In genomic region chr2:26202849-26203475, GRCm38 (mm10) we compare ENCODE assay signal across 11 mouse cellular contexts. TPM values are rescaled to one million over a fixed set of nuclear protein-coding genes. Genes with fewer than 3 reads are reported as not detected.
A peak's percentile ranks its signal among the peaks of the same experiment; 100 is the strongest.
DNase-seq lines count a peak whose midpoint lies in the region; TF ChIP-seq lines count a peak whose summit lies in the region.
"Had no signal": no experiment of that assay in that cellular context is flagged by ENCODE, and none has a peak within 500 bp of the region (broad histone marks: within the 10 kb centered on the region; RNA-seq: fewer than 3 reads in every experiment).

No protein-coding gene starts in this region.

- no peaks in the 10 kb centered on the region for H3K36me3 ChIP-seq in thymus, adult 2 months (ENCODE audit: control insufficient read depth, insufficient read depth, low read length)

- intact Hi-C loops in left cerebral cortex, postnatal 25 days (cut with DNase I) = no loop called here

- WGBS in thymus, adult 2 months = 11% methylated on average over 36 of the region's 36 CpGs

- H3K4me3 ChIP-seq in thymus, adult 2 months (ENCODE audit: control insufficient read depth, insufficient read depth, low read length) = no peak overlapping the region
- H3K4me3 ChIP-seq: erythroblast, embryonic 14.5 days had no signal

- H3K27ac ChIP-seq in thymus, adult 2 months (ENCODE audit: control insufficient read depth, insufficient read depth, low read length) = no peak overlapping the region

- peak; percentile 52 to 57 for DNase-seq in cerebellum, postnatal 14 days
- DNase-seq in cerebellum, adult 9-11 months = no peak
- peak; percentile 20 to 51 for DNase-seq in right cerebral cortex, adult 2 months (ENCODE audit: low spot score in 2 of 2)
- DNase-seq in right cerebral cortex, postnatal 10 days (ENCODE audit: low spot score in 2 of 2) = no peak
- DNase-seq in left cerebral cortex, postnatal 25 days (ENCODE audit: low spot score in 2 of 2) = peak; percentile 30 to 34
- peak; percentile 39 for DNase-seq in right cerebral cortex, postnatal 25 days
- no peak for DNase-seq in thymus, adult 2 months
- no peak for DNase-seq in spleen, adult 12 weeks (ENCODE audit: low spot score)

- H3K27me3 ChIP-seq in thymus, adult 2 months (ENCODE audit: control insufficient read depth, insufficient read depth, low read length) = peaks cover 26% of the 10 kb centered on the region

- TF ChIP-seq POLR2A in thymus, adult 2 months (IDR thresholded peaks at IDR 0.05; ENCODE audit: control insufficient read depth, extremely low read depth, insufficient read depth, low read length, poor library complexity) = no peak

- no peak for TF ChIP-seq CTCF in thymus, adult 2 months (IDR thresholded peaks at IDR 0.05; ENCODE audit: borderline replicate concordance, control insufficient read depth, extremely low read depth, insufficient read depth, low read length, poor library complexity)

- no peaks in the 10 kb centered on the region for H3K4me1 ChIP-seq in thymus, adult 2 months (replicated peaks; ENCODE audit: control insufficient read depth, insufficient read depth, low read length)

RNA-seq across cellular contexts. Expression of gene Lhx3, which starts 5.1 kb away (rescaled TPM):
- under 1 TPM in 1 of 2 experiments, not detected in 1; 0.16 TPM for total RNA-seq in left cerebral cortex, postnatal 25 days (2021)
- polyA plus RNA-seq in thymus, adult 2 months (2012; rRNA removed) = 0.19 and 0.47 TPM in 2 replicates
- total RNA-seq: liver, adult 2 months; neutrophil, adult 5-6 weeks had no signal
- polyA plus RNA-seq: erythroblast, embryonic 14.5 days; liver, adult 2 months had no signal

RNA-seq across cellular contexts. Expression of gene Qsox2, which starts 34.4 kb away (rescaled TPM):
- 10 to 100 TPM; 23.0 to 23.5 TPM for total RNA-seq in left cerebral cortex, postnatal 25 days (2021)
- polyA plus RNA-seq in thymus, adult 2 months (2012; rRNA removed) = 18.3 and 22.7 TPM in 2 replicates

Comparison
In these comparisons a context has a peak if more than half of its experiments do, and no peak if none do; other contexts are left out.
1. DNase-seq: peak in cerebellum, postnatal 14 days (2 of 2), right cerebral cortex, adult 2 months (2 of 2), left cerebral cortex, postnatal 25 days (2 of 2) and right cerebral cortex, postnatal 25 days (single experiment); none in cerebellum, adult 9-11 months (single experiment), right cerebral cortex, postnatal 10 days (0 of 2), thymus, adult 2 months (single experiment) and spleen, adult 12 weeks (single experiment).